Mouse (Mus musculus): ENCODE data around the gene Pebp1.
A peak's percentile ranks its signal among the peaks of the same experiment; 100 is the strongest.

GRCm38 (mm10) chr5:117304947-117305346, 17.5 kb upstream of the Pebp1 start:
- TF ChIP-seq TAL1 (IDR thresholded peaks at IDR 0.05; ENCODE audit: low read length): no peak
- peak; percentile 63 for TF ChIP-seq GATA1 (IDR thresholded peaks at IDR 0.05; ENCODE audit: low read length)

Data from erythroblast, embryonic 14.5 days (primary cell).